Mouse (Mus musculus) spleen, adult 12 weeks (tissue): ENCODE results near the gene Palb2.

Source experiments
- DNase-seq: peaks from one replicate; pipeline ENCODE4 v3.0.0; 2022; ENCODE audit warnings: low spot score

Palb2 gene

GRCm38 (mm10) chr7:122099222-122099621 lies 33.6 kb downstream of the Palb2 start:
- peak; percentile 42 for DNase-seq

- DNase-seq, result no peak
Observed at GRCm38 (mm10) chr7:122098009-122098408, 34.8 kb downstream of the Palb2 start.

GRCm38 (mm10) chr7:122094564-122095330 lies 38.0 kb downstream of the Palb2 start:
- no peak for DNase-seq

- DNase-seq, result no peak
Observed at GRCm38 (mm10) chr7:122087195-122087982, 45.4 kb downstream of the Palb2 start.

- no peak for DNase-seq
Observed at GRCm38 (mm10) chr7:122081071-122081470, 51.7 kb downstream of the Palb2 start.

- DNase-seq, result no peak
Observed at GRCm38 (mm10) chr7:122079798-122080554, 52.8 kb downstream of the Palb2 start.

GRCm38 (mm10) chr7:122074374-122074773 lies 58.4 kb downstream of the Palb2 start:
- DNase-seq, result no peak

GRCm38 (mm10) chr7:122067517-122068381 lies 65.0 kb downstream of the Palb2 start:
- peak; percentile 16 for DNase-seq

- peak; percentile 90 for DNase-seq
Observed at GRCm38 (mm10) chr7:122066945-122067516, 65.8 kb downstream of the Palb2 start, which contains the start of the genes Ubfd1 and Ears2. Ubfd1 (plus strand) TSS chr7:122067175. Ears2 (minus strand) TSS chr7:122067263.

- no peak for DNase-seq
Observed at GRCm38 (mm10) chr7:122066102-122066944, 66.5 kb downstream of the Palb2 start.

GRCm38 (mm10) chr7:122065656-122066055 lies 67.1 kb downstream of the Palb2 start:
- DNase-seq, result no peak
